Mouse (Mus musculus): ENCODE results near the gene Tlr4. TPM values are rescaled to one million over a fixed set of nuclear protein-coding genes. Genes with fewer than 3 reads are reported as not detected.

Gene Tlr4
- total and polyA plus RNA-seq, 3 experiments, result 8.6 to 22.1 (median 19.0) TPM

DNA sequence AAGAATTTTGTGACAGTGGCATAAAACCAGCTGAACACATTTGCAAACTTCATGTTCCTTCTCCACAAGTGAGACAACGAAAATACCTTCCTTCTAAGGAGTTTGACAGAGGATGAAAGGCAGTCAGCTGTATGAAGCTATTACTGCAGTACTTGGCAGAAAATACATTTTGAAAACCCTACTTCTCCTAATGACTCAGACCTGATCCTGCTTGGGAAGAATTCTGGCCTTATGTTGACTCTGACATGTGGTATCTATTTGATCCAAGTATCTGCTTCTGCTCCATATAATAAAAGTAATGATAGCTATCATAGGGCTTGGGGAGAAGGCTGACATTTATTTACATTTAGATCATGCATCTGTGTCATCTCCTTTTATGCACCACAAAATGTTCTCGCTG is 33.1 kb upstream of the Tlr4 start:
- TF ChIP-seq E2F4 (IDR thresholded peaks at IDR 0.05; ENCODE audit: insufficient replicate concordance, low read depth, low read length), result no peak
- no peak for TF ChIP-seq MAX (IDR thresholded peaks at IDR 0.05; ENCODE audit: low read length)
- no peak for TF ChIP-seq IRF4 (IDR thresholded peaks at IDR 0.05; ENCODE audit: low read depth, low read length)
- TF ChIP-seq ZKSCAN1 (IDR thresholded peaks at IDR 0.05; ENCODE audit: borderline replicate concordance, low read depth, low read length), result no peak
- TF ChIP-seq POLR2AphosphoS2 (IDR thresholded peaks at IDR 0.05; ENCODE audit: low read depth, low read length), result no peak
- TF ChIP-seq GABPA (IDR thresholded peaks at IDR 0.05; ENCODE audit: insufficient replicate concordance, low read depth, low read length), result no peak
- no peak for TF ChIP-seq CTCF (conservative IDR thresholded peaks at IDR 0.05 in 1 of 2, IDR thresholded peaks at IDR 0.05 in 1 of 2; ENCODE audit: low read depth in 2 of 2, low read length in 2 of 2)
- no peak for TF ChIP-seq USF2 (conservative IDR thresholded peaks at IDR 0.05; ENCODE audit: low read depth, low read length)
- no peak for TF ChIP-seq ELF1 (IDR thresholded peaks at IDR 0.05; ENCODE audit: low read depth, low read length)
- TF ChIP-seq SIN3A (IDR thresholded peaks at IDR 0.05; ENCODE audit: low read length), result no peak
- TF ChIP-seq HCFC1 (IDR thresholded peaks at IDR 0.05; ENCODE audit: low read depth, low read length), result no peak
- no peak for TF ChIP-seq KAT2A (IDR thresholded peaks at IDR 0.05; ENCODE audit: insufficient replicate concordance, low read length)
- no peak for TF ChIP-seq RCOR1 (conservative IDR thresholded peaks at IDR 0.05; ENCODE audit: low read depth, low read length)
- Histone ChIP-seq H3K4me2 (ENCODE audit: insufficient read depth, low read depth, poor library complexity, severe bottlenecking) (no peak overlapping the region), H3K27ac (ENCODE audit: insufficient read depth, low read depth) (no peak overlapping the region), H3K27me3 (replicated peaks) (no peaks in the 10 kb centered on the region), H3K9ac (ENCODE audit: insufficient read depth, low read depth) (no peak overlapping the region), H3K36me3 (replicated peaks in 1 of 2; ENCODE audit: control insufficient read depth in 1 of 2, insufficient read depth in 1 of 2, low read length in 1 of 2) (no peaks in the 10 kb centered on the region), H3K9me3 (replicated peaks; ENCODE audit: low read length) (no peaks in the 10 kb centered on the region), H3K4me3 (replicated peaks in 1 of 3; ENCODE audit: low read depth in 2 of 3, low read length in 2 of 3, poor library complexity in 1 of 3) (no peak overlapping the region), H3K4me1 (ENCODE audit: control insufficient read depth in 1 of 2, insufficient read depth in 2 of 2) (no peaks in the 10 kb centered on the region), H3K79me2 (replicated peaks; ENCODE audit: control insufficient read depth, extremely low read depth, insufficient read depth, poor library complexity, severe bottlenecking) (no peaks in the 10 kb centered on the region)
- in situ Hi-C loops (cut with MboI; ENCODE audit: low pct_ligation_motif_present, low pct_unique_long_range_greater_than_20kb, low sequenced_read_pairs) (no loop called here), dilution Hi-C loops (cut with MboI; ENCODE audit: extremely low pct_ligation_motif_present, extremely low pct_unique_long_range_greater_than_20kb, low sequenced_read_pairs) (no loop called here)
- DNase-seq (ENCODE audit: extremely low read depth), result no peak

DNA sequence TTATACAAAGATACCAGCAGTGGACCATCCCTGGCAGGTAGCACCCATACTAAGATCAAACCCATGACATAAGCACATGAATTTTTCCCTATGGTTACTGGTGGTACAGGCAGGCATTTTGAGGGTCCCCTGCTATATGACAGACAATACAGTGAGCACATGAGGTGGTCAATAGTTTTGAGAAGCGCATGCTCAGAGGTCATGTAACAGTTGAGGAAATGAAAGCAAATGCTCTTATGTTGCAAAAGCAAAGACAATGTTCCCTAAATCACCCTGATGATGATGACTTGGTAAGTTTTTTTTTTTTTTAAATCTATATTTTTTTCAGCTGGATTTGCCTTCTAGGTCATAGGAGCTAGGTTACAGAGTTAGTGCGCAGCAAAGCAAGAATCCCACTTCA is 30.7 kb upstream of the Tlr4 start:
- Histone ChIP-seq H3K27me3 (replicated peaks) (no peaks in the 10 kb centered on the region), H3K79me2 (replicated peaks; ENCODE audit: control insufficient read depth, extremely low read depth, insufficient read depth, poor library complexity, severe bottlenecking) (no peaks in the 10 kb centered on the region), H3K9ac (ENCODE audit: insufficient read depth, low read depth) (no peak overlapping the region), H3K4me1 (ENCODE audit: control insufficient read depth in 1 of 2, insufficient read depth in 2 of 2) (no peaks in the 10 kb centered on the region), H3K9me3 (replicated peaks; ENCODE audit: low read length) (no peaks in the 10 kb centered on the region), H3K36me3 (replicated peaks in 1 of 2; ENCODE audit: control insufficient read depth in 1 of 2, insufficient read depth in 1 of 2, low read length in 1 of 2) (no peaks in the 10 kb centered on the region), H3K4me2 (ENCODE audit: insufficient read depth, low read depth, poor library complexity, severe bottlenecking) (no peak overlapping the region), H3K4me3 (replicated peaks in 1 of 3; ENCODE audit: low read depth in 2 of 3, low read length in 2 of 3, poor library complexity in 1 of 3) (no peak overlapping the region), H3K27ac (ENCODE audit: insufficient read depth, low read depth) (no peak overlapping the region)
- TF ChIP-seq TCF12 (IDR thresholded peaks at IDR 0.05; ENCODE audit: low read depth, low read length) (no peak), EP300 (IDR thresholded peaks at IDR 0.05; ENCODE audit: low read length) (no peak), TBP (conservative IDR thresholded peaks at IDR 0.05; ENCODE audit: low read depth, low read length) (no peak), USF1 (IDR thresholded peaks at IDR 0.05; ENCODE audit: low read depth, low read length) (no peak), MAZ (IDR thresholded peaks at IDR 0.05; ENCODE audit: low read depth, low read length) (no peak), RAD21 (IDR thresholded peaks at IDR 0.05; ENCODE audit: low read depth, low read length) (no peak), JUN (IDR thresholded peaks at IDR 0.05; ENCODE audit: insufficient read depth, low read depth, low read length) (no peak), MXI1 (IDR thresholded peaks at IDR 0.05; ENCODE audit: low read depth, low read length) (no peak), ELF1 (IDR thresholded peaks at IDR 0.05; ENCODE audit: low read depth, low read length) (no peak), BHLHE40 (IDR thresholded peaks at IDR 0.05; ENCODE audit: low read depth, low read length) (no peak), NELFE (IDR thresholded peaks at IDR 0.05; ENCODE audit: low read depth, low read length) (no peak)
- dilution Hi-C loops (cut with MboI; ENCODE audit: extremely low pct_ligation_motif_present, extremely low pct_unique_long_range_greater_than_20kb, low sequenced_read_pairs) (no loop called here), in situ Hi-C loops (cut with MboI; ENCODE audit: low pct_ligation_motif_present, low pct_unique_long_range_greater_than_20kb, low sequenced_read_pairs) (no loop called here)
- DNase-seq (ENCODE audit: extremely low read depth), result no peak
